Mouse (Mus musculus): ENCODE results near the gene Nol4l. TPM values are rescaled to one million over a fixed set of nuclear protein-coding genes. Genes with fewer than 3 reads are reported as not detected.
"Not testable (repeated sequence)": the region's sequence is repeated elsewhere in the genome, so short reads cannot be mapped to it uniquely, and the experiment has no call there.

Nol4l gene
- total RNA-seq, 2 experiments from 2014 or later: 111 to 122 TPM

GRCm38 (mm10) chr2:153512416-153513323 is 17.1 kb downstream of the Nol4l start:
- intact Hi-C loops (cut with DNase I): no loop called here
- DNase-seq: peak; percentile 65

- intact Hi-C loops (cut with DNase I): no loop called here
- DNase-seq: no peak
Measured at GRCm38 (mm10) chr2:153511562-153511961, 18.2 kb downstream of the Nol4l start.

- intact Hi-C loops (cut with DNase I): no loop called here
- DNase-seq: no peak
Measured at GRCm38 (mm10) chr2:153510136-153510535, 19.6 kb downstream of the Nol4l start.

- DNase-seq: peak; percentile 79
Measured at GRCm38 (mm10) chr2:153509211-153510029, 20.4 kb downstream of the Nol4l start.

GRCm38 (mm10) chr2:153508405-153508804 is 21.4 kb downstream of the Nol4l start:
- DNase-seq: no peak
- intact Hi-C loops (cut with DNase I): no loop called here

More at GRCm38 (mm10) chr2:153509211-153510029, 20.4 kb downstream of the Nol4l start:
- intact Hi-C loops (cut with DNase I): no loop called here

- no peak for DNase-seq
- intact Hi-C loops (cut with DNase I): no loop called here
Measured at GRCm38 (mm10) chr2:153507969-153508368, 21.8 kb downstream of the Nol4l start.

GRCm38 (mm10) chr2:153506385-153506784 is 23.4 kb downstream of the Nol4l start:
- intact Hi-C loops (cut with DNase I): no loop called here

GRCm38 (mm10) chr2:153499154-153499553 is 30.6 kb downstream of the Nol4l start:
- DNase-seq: no peak
- intact Hi-C loops (cut with DNase I): no loop called here

More at GRCm38 (mm10) chr2:153506385-153506784, 23.4 kb downstream of the Nol4l start:
- DNase-seq: no peak

GRCm38 (mm10) chr2:153496898-153497297 is 32.9 kb downstream of the Nol4l start:
- intact Hi-C loops (cut with DNase I): no loop called here
- DNase-seq: peak; percentile 90

DNA sequence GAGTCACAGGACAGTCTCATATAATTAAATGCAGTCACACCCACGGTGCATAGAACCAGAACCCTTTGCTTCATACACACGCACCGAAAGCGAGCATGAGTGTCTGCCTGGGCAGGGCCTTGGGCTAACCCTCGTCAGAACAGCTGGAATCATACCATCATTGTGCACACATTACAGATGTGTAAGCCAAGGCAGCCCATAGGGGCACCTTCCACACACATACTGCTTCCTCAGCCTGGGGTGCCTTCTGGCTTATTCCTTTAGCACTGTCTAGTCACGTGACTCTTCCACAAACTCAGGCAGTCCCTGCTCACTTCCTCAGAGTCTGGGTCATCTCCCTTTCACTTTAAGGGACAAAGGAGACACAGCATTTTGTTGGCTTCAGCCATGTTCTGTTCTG is 33.5 kb downstream of the Nol4l start:
- intact Hi-C loops (cut with DNase I): no loop called here
- no peak for DNase-seq

- no peak for DNase-seq
- intact Hi-C loops (cut with DNase I): no loop called here
Measured at GRCm38 (mm10) chr2:153495818-153496217, 34.0 kb downstream of the Nol4l start.

DNA sequence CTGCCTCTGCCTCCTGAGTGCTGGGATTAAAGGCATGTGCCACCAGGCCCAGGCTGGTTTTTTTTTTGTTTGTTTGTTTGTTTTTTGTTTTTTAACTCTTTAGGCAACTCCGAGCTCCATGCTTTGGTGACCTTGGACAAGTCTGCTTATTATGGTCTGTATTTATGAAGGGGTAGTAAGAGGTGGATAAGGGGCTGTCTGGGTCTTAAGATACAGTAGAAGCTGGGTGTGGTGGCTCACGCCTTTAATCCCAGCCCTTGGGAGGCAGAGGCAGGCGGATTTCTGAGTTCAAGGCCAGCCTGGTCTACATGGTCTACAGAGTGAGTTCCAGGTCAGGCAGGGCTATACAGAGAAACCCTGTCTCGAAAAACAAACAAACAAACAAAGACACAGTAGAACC is 34.4 kb downstream of the Nol4l start:
- DNase-seq; intact Hi-C loops (cut with DNase I): not testable (repeated sequence)

GRCm38 (mm10) chr2:153494293-153494811 is 35.4 kb downstream of the Nol4l start:
- intact Hi-C loops (cut with DNase I): no loop called here
- DNase-seq: peak; percentile 77

GRCm38 (mm10) chr2:153493781-153494292 is 35.9 kb downstream of the Nol4l start:
- intact Hi-C loops (cut with DNase I): no loop called here
- DNase-seq: no peak

GRCm38 (mm10) chr2:153493393-153493731 is 36.4 kb downstream of the Nol4l start:
- no peak for DNase-seq
- intact Hi-C loops (cut with DNase I): no loop called here

DNA sequence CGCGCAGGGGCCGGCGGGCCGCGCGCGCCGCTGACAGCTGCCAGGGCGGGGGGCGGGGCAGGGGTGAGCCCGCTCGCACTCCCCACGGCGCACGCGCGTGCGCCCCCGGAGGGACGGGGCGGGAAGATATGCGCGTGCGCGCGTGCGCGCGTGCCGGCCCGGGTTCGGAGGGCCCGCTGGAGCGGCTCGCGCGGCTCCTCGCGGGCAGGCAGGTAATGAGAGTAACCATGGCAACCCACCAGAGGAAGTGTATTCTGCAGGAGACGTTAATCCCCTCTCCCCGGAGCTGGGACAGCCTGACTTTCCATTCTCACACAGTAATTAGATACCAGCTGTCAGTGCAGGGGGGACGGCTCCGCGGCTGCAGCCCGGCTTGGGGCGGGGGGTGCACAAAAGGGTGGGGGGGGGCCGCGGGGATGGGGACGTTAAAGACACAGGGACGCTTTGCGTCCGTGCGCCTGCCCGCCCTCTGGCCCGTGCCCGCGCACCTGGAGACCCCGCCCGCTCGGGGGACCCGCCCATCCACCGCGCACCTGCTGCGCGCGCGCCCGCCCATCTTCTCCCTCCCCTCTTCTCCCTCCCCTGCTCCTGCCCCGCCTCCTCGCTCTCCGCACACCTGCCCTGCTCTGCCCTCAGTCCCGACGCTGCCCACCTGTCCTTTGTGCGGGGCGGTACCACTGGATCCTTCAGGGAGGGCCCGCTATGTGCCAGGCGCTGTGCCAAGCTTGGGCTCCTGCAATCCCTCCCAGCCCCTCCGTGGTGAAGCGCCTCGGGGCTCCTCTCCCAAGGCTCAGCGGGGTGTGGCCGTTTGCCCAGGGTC is 37.0 kb downstream of the Nol4l start, which contains the start of gene 4930404H24Rik:
TSS of gene 4930404H24Rik (plus strand) at position 218 of the 820 bp plus-strand sequence.
- peak; percentile 90 for DNase-seq
- intact Hi-C loops (cut with DNase I): no loop called here

DNA sequence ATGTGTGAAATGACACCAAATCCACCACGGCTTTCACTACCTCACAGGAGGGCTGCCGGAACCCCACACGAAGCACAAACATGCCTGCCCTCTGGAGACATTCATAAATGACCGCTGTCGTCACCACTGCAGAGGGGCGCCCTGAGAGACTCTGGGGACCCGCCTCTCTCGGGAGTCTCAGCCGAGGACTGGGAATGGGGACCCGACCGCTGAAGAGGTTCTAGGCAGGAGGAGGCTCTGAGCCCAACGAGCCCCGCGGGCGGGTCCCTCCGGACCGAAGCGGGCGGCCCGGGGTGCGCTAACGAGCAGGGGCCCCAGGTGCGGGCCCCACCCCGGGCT is 37.6 kb downstream of the Nol4l start:
- DNase-seq: no peak
- intact Hi-C loops (cut with DNase I): no loop called here

DNA sequence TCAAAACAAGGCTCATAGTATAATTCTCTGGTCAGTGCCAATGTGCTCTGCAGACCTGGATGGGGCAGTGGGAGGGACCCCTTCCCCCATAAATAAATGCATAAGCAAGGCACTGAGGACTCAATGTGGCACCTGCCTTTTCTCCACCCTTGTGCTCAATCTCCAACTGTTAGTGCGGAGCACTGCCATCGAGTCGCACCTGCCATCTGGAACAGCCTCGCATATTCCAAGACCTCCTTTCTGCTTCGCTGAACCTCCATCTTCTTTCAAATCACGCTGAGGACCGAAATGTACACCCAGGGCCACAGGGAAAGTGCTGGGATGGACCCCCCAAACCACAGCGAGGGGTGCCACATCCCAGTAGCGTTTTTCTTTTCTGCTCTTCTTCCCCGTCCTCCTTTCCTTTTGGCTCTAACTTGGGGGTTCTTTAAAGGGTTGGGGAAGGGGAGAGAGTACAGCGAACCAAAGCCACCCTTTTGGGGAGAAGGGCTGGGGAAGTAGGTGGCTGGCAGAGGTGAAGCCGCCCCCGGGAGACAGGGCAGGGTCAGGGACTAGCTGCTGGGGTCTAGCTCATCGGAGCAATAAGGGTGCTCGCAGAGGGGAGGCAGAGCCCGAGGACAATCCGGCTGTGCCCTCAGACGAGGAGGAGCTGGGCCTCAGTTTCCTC is 38.1 kb downstream of the Nol4l start:
- intact Hi-C loops (cut with DNase I): no loop called here
- DNase-seq: peak; percentile 70

- intact Hi-C loops (cut with DNase I): no loop called here
Measured at GRCm38 (mm10) chr2:153490940-153491339, 38.8 kb downstream of the Nol4l start.

DNA sequence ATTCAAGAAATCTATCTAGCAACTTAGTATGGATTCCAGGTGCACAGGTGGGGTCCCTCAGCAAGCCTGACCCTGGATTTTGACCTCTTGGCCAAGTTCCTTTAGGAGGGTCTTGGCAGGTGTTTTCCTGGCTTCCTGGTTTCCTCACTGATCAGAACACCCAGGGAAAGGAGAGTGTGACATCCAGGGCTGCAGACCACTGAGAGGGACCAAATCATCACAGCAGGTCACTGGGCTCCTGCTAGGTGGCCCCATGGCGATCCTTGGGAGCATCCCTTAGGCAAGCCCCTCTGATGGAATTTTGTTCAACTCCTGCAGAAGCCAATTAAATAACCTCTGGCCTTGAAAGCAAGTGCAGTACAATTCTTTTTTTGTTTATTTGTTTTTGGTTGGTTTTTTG is 39.7 kb downstream of the Nol4l start:
- no peak for DNase-seq
- intact Hi-C loops (cut with DNase I): no loop called here

More at GRCm38 (mm10) chr2:153490940-153491339, 38.8 kb downstream of the Nol4l start:
- DNase-seq: no peak

Measured in left cerebral cortex, postnatal 4 days (tissue).